28 mouse cellular contexts compared by ENCODE assay signal in the genomic region with DNA sequence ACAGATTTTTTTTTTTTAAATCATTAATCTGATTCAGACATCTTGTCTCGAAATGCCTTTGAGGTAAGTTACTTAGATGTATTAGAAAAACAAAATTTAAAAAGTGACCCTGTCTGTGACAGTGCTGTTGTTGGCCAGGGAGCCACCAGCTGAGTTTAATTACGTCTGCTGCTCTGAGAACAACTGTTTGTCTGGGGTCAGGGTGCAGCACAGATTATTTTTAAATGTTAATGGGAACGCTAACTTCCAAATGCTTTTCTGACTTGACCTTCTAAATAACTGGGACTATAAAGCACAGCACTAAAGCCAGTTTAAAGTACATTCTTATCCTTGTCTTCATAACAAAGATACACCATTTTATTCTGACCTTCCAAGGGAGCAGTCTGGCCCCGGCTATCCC. TPM values are rescaled to one million over a fixed set of nuclear protein-coding genes. Genes with fewer than 3 reads are reported as not detected.
DNase-seq lines count a peak whose midpoint lies in the region; ATAC-seq and TF ChIP-seq lines count a peak whose summit lies in the region.
"Had no signal": no experiment of that assay in that cellular context is flagged by ENCODE, and none has a peak within 500 bp of the region (broad histone marks: within the 10 kb centered on the region; RNA-seq: fewer than 3 reads in every experiment).

No protein-coding gene starts in this region.

- H3K36me3 ChIP-seq in lung, postnatal 0 days (ENCODE audit: insufficient read depth, low read length): peaks cover 26% of the 10 kb centered on the region; the same call in 1 of the 2 replicates
- peaks cover 13% of the 10 kb centered on the region for H3K36me3 ChIP-seq in hindbrain, embryonic 16.5 days (ENCODE audit: control insufficient read depth, insufficient read depth, low read length)

- WGBS in lung, postnatal 0 days: 66% methylated on average over 4 of the region's 4 CpGs
- 61% methylated on average over 4 of the region's 4 CpGs for WGBS in lung, adult 2 months
- 77% methylated on average over 4 of the region's 4 CpGs for WGBS in hindbrain, embryonic 16.5 days

- H3K9ac ChIP-seq in lung, postnatal 0 days (replicated peaks; ENCODE audit: low read depth): no peak overlapping the region
- no peak overlapping the region for H3K9ac ChIP-seq in hindbrain, embryonic 16.5 days (ENCODE audit: low read depth, low read length)
- H3K9ac ChIP-seq: forebrain, postnatal 0 days; heart, embryonic 15.5 days; hindbrain, embryonic 15.5 days; intestine, embryonic 15.5 days; stomach, embryonic 15.5 days had no signal

- no peak overlapping the region for H3K4me2 ChIP-seq in lung, postnatal 0 days (replicated peaks; ENCODE audit: low read depth, low read length)
- no peak overlapping the region for H3K4me2 ChIP-seq in hindbrain, embryonic 16.5 days (ENCODE audit: low read length)
- H3K4me2 ChIP-seq: heart, embryonic 15.5 days; hindbrain, embryonic 15.5 days; intestine, embryonic 15.5 days; liver, embryonic 11.5 days; stomach, embryonic 15.5 days had no signal

- TF ChIP-seq EP300 in lung, postnatal 0 days (IDR thresholded peaks at IDR 0.05): no peak

- peak; percentile 28 for DNase-seq in kidney, adult 9 months
- no peak for DNase-seq in kidney, adult 18-20 months
- DNase-seq in lung, postnatal 0 days (ENCODE audit: low spot score): peak; percentile 5
- no peak for DNase-seq in lung, adult 2 months
- DNase-seq in embryo, embryonic 9.5 days (ENCODE audit: extremely low spot score): peak; percentile 1
- peak; percentile 17 to 18 for DNase-seq in kidney, postnatal 4 days
- DNase-seq: adrenal gland, postnatal 36 days; B cell, adult 2 months; cerebellum, postnatal 10 days; forebrain, postnatal 0 days; gastrocnemius, postnatal 36 days; layer of hippocampus, postnatal 36 days; lung, adult 18-20 months; lung, postnatal 36 days; midbrain, embryonic 14.5 days; retina, postnatal 1 day; right cerebral cortex, postnatal 4 days; thymus, postnatal 25 days had no signal

- no peak for ATAC-seq in lung, postnatal 0 days
- ATAC-seq in hindbrain, embryonic 16.5 days: no peak
- ATAC-seq: forebrain, postnatal 0 days; intestine, embryonic 15.5 days; Patski had no signal

- H3K27me3 ChIP-seq in lung, postnatal 0 days (replicated peaks; ENCODE audit: insufficient read depth, low read length): no peaks in the 10 kb centered on the region
- no peaks in the 10 kb centered on the region for H3K27me3 ChIP-seq in hindbrain, embryonic 16.5 days (replicated peaks; ENCODE audit: control insufficient read depth, insufficient read depth, low read length)
- H3K27me3 ChIP-seq: CH12.LX; heart, embryonic 15.5 days; hindbrain, embryonic 15.5 days; intestine, embryonic 15.5 days; Patski; stomach, embryonic 15.5 days had no signal

- no peaks in the 10 kb centered on the region for H3K4me1 ChIP-seq in lung, postnatal 0 days (ENCODE audit: insufficient read depth, low read depth, low read length)
- H3K4me1 ChIP-seq in lung, adult 2 months (ENCODE audit: control insufficient read depth, insufficient read depth, low read length): peaks cover 2% of the 10 kb centered on the region; the same call in 1 of the 2 replicates
- no peaks in the 10 kb centered on the region for H3K4me1 ChIP-seq in hindbrain, embryonic 16.5 days (ENCODE audit: control insufficient read depth, insufficient read depth, low read depth, low read length)
- H3K4me1 ChIP-seq: heart, embryonic 15.5 days; hindbrain, embryonic 15.5 days; intestine, embryonic 15.5 days; stomach, embryonic 15.5 days had no signal

- TF ChIP-seq CTCF in lung, postnatal 0 days (IDR thresholded peaks at IDR 0.05): no peak
- TF ChIP-seq CTCF in lung, adult 2 months (IDR thresholded peaks at IDR 0.05; ENCODE audit: insufficient read depth, low read length): no peak

- no peaks in the 10 kb centered on the region for H3K9me3 ChIP-seq in lung, postnatal 0 days (ENCODE audit: low read length)
- H3K9me3 ChIP-seq in hindbrain, embryonic 16.5 days (ENCODE audit: control insufficient read depth, low read length): no peaks in the 10 kb centered on the region
- H3K9me3 ChIP-seq: G1E; heart, embryonic 15.5 days; hindbrain, embryonic 15.5 days; intestine, embryonic 15.5 days; stomach, embryonic 15.5 days had no signal

- no peak overlapping the region for H3K27ac ChIP-seq in lung, postnatal 0 days (ENCODE audit: low read length)
- H3K27ac ChIP-seq in hindbrain, embryonic 16.5 days (ENCODE audit: low read depth, low read length): no peak overlapping the region
- H3K27ac ChIP-seq: heart, embryonic 15.5 days; hindbrain, embryonic 15.5 days; intestine, embryonic 15.5 days; layer of hippocampus, adult 2 months; stomach, embryonic 15.5 days had no signal

- H3K4me3 ChIP-seq in lung, postnatal 0 days (ENCODE audit: low read depth, low read length): no peak overlapping the region
- no peak overlapping the region for H3K4me3 ChIP-seq in lung, adult 2 months (replicated peaks; ENCODE audit: extremely low read depth, low read depth, low read length)
- H3K4me3 ChIP-seq in hindbrain, embryonic 16.5 days (ENCODE audit: low read length): no peak overlapping the region
- H3K4me3 ChIP-seq: heart, embryonic 15.5 days; hindbrain, embryonic 15.5 days; intestine, embryonic 15.5 days; layer of hippocampus, adult 2 months; stomach, embryonic 15.5 days had no signal

- no peak for TF ChIP-seq POLR2A in lung, adult 2 months (IDR thresholded peaks at IDR 0.05; ENCODE audit: borderline replicate concordance, extremely low read depth, low read depth, low read length)

RNA-seq across cellular contexts. Expression of a gene that starts 59.2 kb away (rescaled TPM):
- 1.7 and 2.1 TPM in 2 replicates for polyA plus RNA-seq in lung, postnatal 0 days (2015; fragmentation: Nextera tagmentation; extraction: Ambion mirVana)
- polyA plus RNA-seq in lung, adult 2 months (2012; rRNA removed): 3.9 and 4.0 TPM in 2 replicates
- 11.1 and 11.5 TPM in 2 replicates for polyA plus RNA-seq in hindbrain, embryonic 16.5 days (2015; fragmentation: Nextera tagmentation; extraction: Ambion mirVana)

RNA-seq across cellular contexts. Expression of a gene that starts 59.6 kb away (rescaled TPM):
- 3.9 and 4.0 TPM in 2 replicates for polyA plus RNA-seq in lung, postnatal 0 days (2015; fragmentation: Nextera tagmentation; extraction: Ambion mirVana)
- polyA plus RNA-seq in lung, adult 2 months (2012; rRNA removed): 14.4 and 15.6 TPM in 2 replicates
- 5.9 and 6.3 TPM in 2 replicates for polyA plus RNA-seq in hindbrain, embryonic 16.5 days (2015; fragmentation: Nextera tagmentation; extraction: Ambion mirVana)

Comparison
In these comparisons a context has a peak if more than half of its experiments do, and no peak if none do; other contexts are left out.
1. DNase-seq: peak in kidney, adult 9 months (single experiment), lung, postnatal 0 days (single experiment), embryo, embryonic 9.5 days (single experiment) and kidney, postnatal 4 days (2 of 2); none in kidney, adult 18-20 months (single experiment) and lung, adult 2 months (single experiment).